Mouse (Mus musculus) limb, embryonic 11.5 days (tissue): ENCODE results near the gene Zfx. TPM values are rescaled to one million over a fixed set of nuclear protein-coding genes. Genes with fewer than 3 reads are reported as not detected.

Experiments used
- ATAC-seq: fragments of 200-750 bp; cut with Nextera tagmentation; 2 replicates; pipeline ENCODE4 v1.8.0; 2017; ENCODE audit warnings: low read depth; ENCODE audit not compliant: insufficient number of reproducible peaks, low FRiP score, low TSS enrichment
- DNase-seq: peaks from one replicate; pipeline ENCODE4 v3.0.0-alpha.2; 2015; ENCODE audit warnings: low spot score
- H3K27ac ChIP-seq: fragments of 300-500 bp; sonication (generic); replicated peaks from 2 replicates; pipeline ENCODE4 v1.5.1; 2014; ENCODE audit warnings: low read depth, mild to moderate bottlenecking, low read length
- H3K27me3 ChIP-seq: fragments of 300-500 bp; sonication (generic); 2 replicates; pipeline ENCODE4 v1.6.1; 2014; ENCODE audit warnings: mild to moderate bottlenecking, low read length, mixed read lengths; ENCODE audit not compliant: control insufficient read depth, insufficient read depth
- H3K36me3 ChIP-seq: fragments of 300-500 bp; sonication (generic); 2 replicates; pipeline ENCODE4 v1.6.1; 2014; ENCODE audit warnings: mild to moderate bottlenecking, low read length, moderate library complexity, mixed read lengths; ENCODE audit not compliant: control insufficient read depth, insufficient read depth
- H3K4me1 ChIP-seq: fragments of 300-500 bp; sonication (generic); 2 replicates; pipeline ENCODE4 v1.6.1; 2014; ENCODE audit warnings: low read length, mixed read lengths; ENCODE audit not compliant: control insufficient read depth, insufficient read depth
- H3K4me2 ChIP-seq: fragments of 300-500 bp; sonication (generic); 2 replicates; pipeline ENCODE4 v1.6.1; 2014; ENCODE audit warnings: low read depth, mild to moderate bottlenecking, moderate library complexity; ENCODE audit not compliant: severe bottlenecking
- H3K4me3 ChIP-seq: fragments of 300-500 bp; sonication (generic); 2 replicates; pipeline ENCODE4 v1.5.1; 2014; ENCODE audit warnings: low read depth, low read length
- H3K9ac ChIP-seq: fragments of 300-500 bp; sonication (generic); 2 replicates; pipeline ENCODE4 v1.6.1; 2014; ENCODE audit warnings: mild to moderate bottlenecking, low read length
- H3K9me3 ChIP-seq: fragments of 300-500 bp; sonication (generic); 2 replicates; pipeline ENCODE4 v1.6.1; 2016; ENCODE audit warnings: low read length; ENCODE audit not compliant: control insufficient read depth
- WGBS: fragments of 180-500 bp; shearing (Covaris S2); extraction: QIAGEN DNeasy Blood & Tissue Kit; methylation state at CpG from one replicate; pipeline ENCODE4 v1.1.7; 2014; 5-methylcytosine and 5-hydroxymethylcytosine counted together
- polyA plus RNA-seq: library from polyadenylated mRNA; unstranded; fragments of >200 nt; fragmentation: Nextera tagmentation; extraction: Ambion mirVana; gene quantifications from 2 replicates; pipeline ENCODE4 v1.2.1, GENCODE M21; 2014

Gene Zfx
- polyA plus RNA-seq, 1 experiment from 2014 or later: 30.2 TPM

- Histone ChIP-seq H3K27ac (no peak overlapping the region), H3K9ac (no peak overlapping the region), H3K4me2 (no peak overlapping the region), H3K9me3 (no peaks in the 10 kb centered on the region), H3K4me3 (no peak overlapping the region), H3K36me3 (no peaks in the 10 kb centered on the region), H3K4me1 (no peaks in the 10 kb centered on the region), H3K27me3 (no peaks in the 10 kb centered on the region)
- WGBS: 54% methylated on average over 5 of the region's 5 CpGs
- ATAC-seq (no peak), DNase-seq (no peak)
Measured at GRCm38 (mm10) chrX:94048048-94048447, 75.5 kb downstream of the Zfx start.

GRCm38 (mm10) chrX:94047381-94047780 is 76.1 kb downstream of the Zfx start:
- ATAC-seq: no peak
- Histone ChIP-seq H3K9ac (no peak overlapping the region), H3K27me3 (no peaks in the 10 kb centered on the region), H3K4me1 (no peaks in the 10 kb centered on the region), H3K36me3 (no peaks in the 10 kb centered on the region), H3K4me2 (no peak overlapping the region), H3K9me3 (no peaks in the 10 kb centered on the region), H3K4me3 (no peak overlapping the region), H3K27ac (no peak overlapping the region)
- DNase-seq: no peak
- 86% methylated on average over 5 of the region's 5 CpGs for WGBS

GRCm38 (mm10) chrX:94032937-94033336 is 90.6 kb downstream of the Zfx start:
- H3K36me3 ChIP-seq: no peaks in the 10 kb centered on the region
- DNase-seq: peak; percentile 47

GRCm38 (mm10) chrX:94030081-94030480 is 93.4 kb downstream of the Zfx start:
- Histone ChIP-seq H3K9ac (no peak overlapping the region), H3K27ac (no peak overlapping the region), H3K4me2 (no peak overlapping the region), H3K27me3 (0 out of 2 replicates have a peak, but pooled peaks cover 2% of the 10 kb centered on the region), H3K4me1 (no peaks in the 10 kb centered on the region), H3K36me3 (no peaks in the 10 kb centered on the region), H3K4me3 (no peak overlapping the region), H3K9me3 (no peaks in the 10 kb centered on the region)
- DNase-seq (no peak), ATAC-seq (no peak)
- 40% methylated on average over 7 of the region's 7 CpGs for WGBS

More at GRCm38 (mm10) chrX:94032937-94033336, 90.6 kb downstream of the Zfx start:
- no peak overlapping the region for H3K27ac ChIP-seq
- H3K9ac ChIP-seq: no peak overlapping the region
- no peaks in the 10 kb centered on the region for H3K27me3 ChIP-seq
- H3K9me3 ChIP-seq: no peaks in the 10 kb centered on the region
- 38% methylated on average over 11 of the region's 11 CpGs for WGBS
- no peak overlapping the region for H3K4me2 ChIP-seq
- no peak overlapping the region for H3K4me3 ChIP-seq
- ATAC-seq: no peak
- no peaks in the 10 kb centered on the region for H3K4me1 ChIP-seq

Other genes with a start within 250 kb of the Zfx start
- 0.08 TPM in 1 of 2 replicates, not detected in the other for gene AU015836, start 155.0 kb downstream of the Zfx start, polyA plus RNA-seq
- gene Eif2s3x, start 89.2 kb upstream of the Zfx start, polyA plus RNA-seq: 108 and 120 TPM in 2 replicates
- gene Klhl15, start 110.9 kb upstream of the Zfx start, polyA plus RNA-seq: 8.7 and 9.7 TPM in 2 replicates
- 0.19 and 0.26 TPM in 2 replicates for gene Fam90a1b, start 243.1 kb upstream of the Zfx start, polyA plus RNA-seq
- 107 and 116 TPM in 2 replicates for gene Apoo, start 243.4 kb upstream of the Zfx start, polyA plus RNA-seq